Mouse (Mus musculus) bone marrow macrophage, adult 2 months (primary cell): ENCODE data around the gene Arhgef7. TPM values are rescaled to one million over a fixed set of nuclear protein-coding genes. Genes with fewer than 3 reads are reported as not detected.

Experiments
- H3K27ac ChIP-seq: 2 replicates; pipeline ENCODE4 v1.5.1; 2012; ENCODE audit warnings: low read depth, low read length; ENCODE audit not compliant: insufficient read depth
- H3K4me1 ChIP-seq: 2 replicates; pipeline ENCODE4 v1.6.1; 2012; ENCODE audit warnings: low read length; ENCODE audit not compliant: control insufficient read depth, insufficient read depth
- H3K4me3 ChIP-seq: 2 replicates; pipeline ENCODE4 v1.5.1; 2012; ENCODE audit warnings: mild to moderate bottlenecking, low read length, moderate library complexity; ENCODE audit not compliant: insufficient read depth
- CTCF ChIP-seq: IDR thresholded peaks from 2 replicates; pipeline ENCODE4 v1.5.1; 2012; ENCODE audit warnings: low read depth, mild to moderate bottlenecking, low read length, moderate library complexity
- POLR2A ChIP-seq: IDR thresholded peaks from 2 replicates; pipeline ENCODE4 v1.6.1; 2012; ENCODE audit warnings: mild to moderate bottlenecking, low read depth, low read length, borderline replicate concordance
- polyA plus RNA-seq: library from polyadenylated mRNA; stranded (reverse); fragments of >200 nt; gene quantifications from 2 replicates; pipeline ENCODE4 v1.2.4, GENCODE M21; 2012; ENCODE audit not compliant: missing spikeins, insufficient read depth, insufficient read length

Arhgef7 gene
- polyA plus RNA-seq, 1 experiment, result 59.8 TPM

GRCm38 (mm10) chr8:11700060-11701032, 27.2 kb upstream of the Arhgef7 start:
- TF ChIP-seq POLR2A, result no peak
- peak; percentile 82 for TF ChIP-seq CTCF
- Histone ChIP-seq H3K27ac (no peak overlapping the region), H3K4me3 (no peak overlapping the region), H3K4me1 (no peaks in the 10 kb centered on the region)

GRCm38 (mm10) chr8:11701033-11701362, 26.5 kb upstream of the Arhgef7 start, which contains the start of gene 1700016D06Rik:
1700016D06Rik (minus strand) TSS chr8:11701063.
- H3K4me1 ChIP-seq, result no peaks in the 10 kb centered on the region
- no peak for TF ChIP-seq POLR2A
- no peak for TF ChIP-seq CTCF
- H3K4me3 ChIP-seq, result no peak within 1 kb of the TSS
- no peak within 1 kb of the TSS for H3K27ac ChIP-seq

- TF ChIP-seq CTCF, result no peak
- no peak for TF ChIP-seq POLR2A
- Histone ChIP-seq H3K27ac (no peak overlapping the region), H3K4me3 (no peak overlapping the region), H3K4me1 (no peaks in the 10 kb centered on the region)
Observed at GRCm38 (mm10) chr8:11701428-11701827, 26.1 kb upstream of the Arhgef7 start.

GRCm38 (mm10) chr8:11703789-11704188, 23.7 kb upstream of the Arhgef7 start:
- Histone ChIP-seq H3K4me1 (no peaks in the 10 kb centered on the region), H3K4me3 (no peak overlapping the region), H3K27ac (no peak overlapping the region)
- no peak for TF ChIP-seq CTCF
- TF ChIP-seq POLR2A, result no peak

- Histone ChIP-seq H3K4me1 (no peaks in the 10 kb centered on the region), H3K27ac (no peak overlapping the region), H3K4me3 (no peak overlapping the region)
- TF ChIP-seq CTCF (no peak), POLR2A (no peak)
Observed at GRCm38 (mm10) chr8:11704716-11705420, 22.7 kb upstream of the Arhgef7 start.

- Histone ChIP-seq H3K27ac (no peak overlapping the region), H3K4me3 (no peak overlapping the region), H3K4me1 (no peaks in the 10 kb centered on the region)
- TF ChIP-seq POLR2A (no peak), CTCF (no peak)
Observed at GRCm38 (mm10) chr8:11705818-11706217, 21.7 kb upstream of the Arhgef7 start.

- Histone ChIP-seq H3K4me1 (no peaks in the 10 kb centered on the region), H3K4me3 (no peak overlapping the region), H3K27ac (no peak overlapping the region)
- no peak for TF ChIP-seq CTCF
Observed at GRCm38 (mm10) chr8:11707701-11708100, 19.8 kb upstream of the Arhgef7 start.

GRCm38 (mm10) chr8:11708815-11709214, 18.7 kb upstream of the Arhgef7 start:
- Histone ChIP-seq H3K27ac (no peak overlapping the region), H3K4me1 (no peaks in the 10 kb centered on the region)
- no peak for TF ChIP-seq POLR2A
- TF ChIP-seq CTCF, result no peak

GRCm38 (mm10) chr8:11709542-11709941, 18.0 kb upstream of the Arhgef7 start:
- no peak overlapping the region for H3K27ac ChIP-seq
- H3K4me1 ChIP-seq, result no peaks in the 10 kb centered on the region
- TF ChIP-seq CTCF (no peak), POLR2A (no peak)
- no peak overlapping the region for H3K4me3 ChIP-seq

More at GRCm38 (mm10) chr8:11708815-11709214, 18.7 kb upstream of the Arhgef7 start:
- H3K4me3 ChIP-seq, result no peak overlapping the region

GRCm38 (mm10) chr8:11710415-11710814, 17.1 kb upstream of the Arhgef7 start:
- no peak for TF ChIP-seq CTCF
- no peak for TF ChIP-seq POLR2A
- H3K4me1 ChIP-seq, result no peaks in the 10 kb centered on the region
- no peak overlapping the region for H3K4me3 ChIP-seq
- H3K27ac ChIP-seq, result no peak overlapping the region
